Mouse (Mus musculus): ENCODE measurements around the gene Obp2b.

DNA sequence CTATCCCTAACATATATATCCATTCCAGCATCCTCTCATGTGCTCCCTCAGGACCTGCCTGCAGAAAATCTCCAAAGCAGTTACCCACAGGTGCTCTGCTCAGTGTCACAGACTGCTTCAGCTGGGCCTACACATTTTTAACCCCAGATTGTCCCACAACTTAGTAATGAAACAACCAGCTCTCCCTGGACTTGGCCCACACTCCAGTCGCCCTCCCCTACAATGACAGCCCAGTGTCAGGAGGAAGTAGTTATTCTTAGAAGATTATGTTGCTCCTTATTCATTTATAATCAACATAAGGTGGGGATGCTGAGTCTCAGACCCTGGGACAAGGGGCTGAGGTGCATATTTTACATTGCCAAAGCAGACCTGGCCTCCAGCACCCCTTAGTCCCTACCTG is 4.9 kb downstream of the Obp2b start:
- TF ChIP-seq CTCF (IDR thresholded peaks at IDR 0.05; ENCODE audit: borderline replicate concordance, control insufficient read depth, extremely low read depth, insufficient read depth, low read length, poor library complexity) (no peak), POLR2A (IDR thresholded peaks at IDR 0.05; ENCODE audit: control insufficient read depth, extremely low read depth, insufficient read depth, low read length, poor library complexity) (no peak)

Measured in thymus, adult 2 months (tissue).